Mouse (Mus musculus): ENCODE measurements around the gene Hamp.

Hamp gene

DNA sequence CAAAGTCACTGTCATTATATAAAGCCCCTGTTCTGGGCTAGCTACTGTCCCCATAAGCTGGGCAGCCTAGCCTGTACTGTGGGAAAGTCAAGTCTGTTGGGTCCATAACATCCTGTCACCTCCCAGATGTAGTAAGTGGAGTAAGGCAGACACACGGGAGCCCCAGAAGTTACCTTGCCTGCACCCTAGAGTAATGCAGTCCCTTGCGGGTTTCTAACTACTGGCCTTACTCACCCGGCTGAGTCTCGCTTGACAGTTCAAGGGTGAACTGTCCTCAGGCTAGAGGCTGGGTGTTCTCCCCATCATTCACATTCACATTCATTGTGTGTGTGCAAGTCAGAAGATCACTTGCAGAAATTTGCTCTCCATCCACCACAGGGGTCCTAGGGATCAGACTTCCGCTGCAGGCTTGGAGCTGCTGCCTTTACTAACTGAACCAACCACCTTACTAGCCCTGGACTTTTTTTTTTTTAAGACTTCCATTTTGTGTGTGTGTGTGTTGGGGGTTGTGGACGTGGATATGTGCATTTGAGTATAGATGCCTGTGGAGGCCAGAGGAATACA is 16.0 kb upstream of the Hamp start:
- H3K4me3 ChIP-seq (replicated peaks; ENCODE audit: low read length) = no peak overlapping the region
- H3K9me3 ChIP-seq (ENCODE audit: low read length) = no peaks in the 10 kb centered on the region
- TF ChIP-seq CTCF (conservative IDR thresholded peaks at IDR 0.05; ENCODE audit: low read length) (no peak), NANOG (IDR thresholded peaks at IDR 0.05; ENCODE audit: borderline replicate concordance, low read length) (no peak), POU5F1 (IDR thresholded peaks at IDR 0.05; ENCODE audit: borderline replicate concordance, low read length) (no peak)
- H3K27me3 ChIP-seq (ENCODE audit: insufficient read depth, low read length) = no peaks in the 10 kb centered on the region
- peaks cover 45% of the 10 kb centered on the region for H3K4me1 ChIP-seq (replicated peaks; ENCODE audit: low read depth, low read length)
- H3K36me3 ChIP-seq (ENCODE audit: insufficient read depth, low read length) = peaks cover 73% of the 10 kb centered on the region

DNA sequence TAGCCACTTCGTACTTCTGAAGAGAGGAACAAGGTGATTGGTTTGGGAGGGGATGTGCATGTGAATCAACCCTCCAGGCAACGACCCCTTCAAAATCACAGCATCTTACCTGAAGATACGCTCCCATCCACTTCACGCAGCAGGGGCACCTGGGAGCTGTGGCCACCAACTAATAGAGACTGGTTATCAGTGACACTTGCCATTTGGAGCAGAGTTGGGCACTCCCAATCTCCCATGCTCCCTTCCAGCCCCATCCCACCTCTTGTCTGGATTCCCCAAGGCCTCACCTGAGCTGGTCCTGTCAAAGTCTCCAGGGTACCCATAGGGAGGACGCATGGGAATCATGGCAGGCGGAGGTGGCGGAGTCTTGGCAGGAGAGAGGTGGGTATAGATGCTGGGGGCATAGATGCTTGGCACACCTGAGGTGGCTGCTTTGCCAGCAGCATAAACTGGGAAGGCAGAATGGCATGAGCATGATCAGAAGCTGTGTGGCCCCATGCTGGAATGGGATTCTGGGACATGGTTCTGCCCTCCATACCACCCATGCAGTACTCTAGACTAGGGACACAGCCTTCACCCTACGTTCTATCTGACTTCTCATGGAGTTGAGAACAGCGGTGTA is 15.1 kb upstream of the Hamp start:
- H3K27me3 ChIP-seq (ENCODE audit: insufficient read depth, low read length) = no peaks in the 10 kb centered on the region
- H3K4me1 ChIP-seq (replicated peaks; ENCODE audit: low read depth, low read length) = peaks cover 54% of the 10 kb centered on the region
- H3K9me3 ChIP-seq (ENCODE audit: low read length) = no peaks in the 10 kb centered on the region
- H3K36me3 ChIP-seq (ENCODE audit: insufficient read depth, low read length) = peaks cover 74% of the 10 kb centered on the region
- 0 out of 2 replicates have a peak overlapping the region, but pooled peaks have one; percentile 87 for H3K4me3 ChIP-seq (replicated peaks; ENCODE audit: low read length)
- TF ChIP-seq NANOG (IDR thresholded peaks at IDR 0.05; ENCODE audit: borderline replicate concordance, low read length) (no peak), CTCF (conservative IDR thresholded peaks at IDR 0.05; ENCODE audit: low read length) (no peak), POU5F1 (IDR thresholded peaks at IDR 0.05; ENCODE audit: borderline replicate concordance, low read length) (no peak)

DNA sequence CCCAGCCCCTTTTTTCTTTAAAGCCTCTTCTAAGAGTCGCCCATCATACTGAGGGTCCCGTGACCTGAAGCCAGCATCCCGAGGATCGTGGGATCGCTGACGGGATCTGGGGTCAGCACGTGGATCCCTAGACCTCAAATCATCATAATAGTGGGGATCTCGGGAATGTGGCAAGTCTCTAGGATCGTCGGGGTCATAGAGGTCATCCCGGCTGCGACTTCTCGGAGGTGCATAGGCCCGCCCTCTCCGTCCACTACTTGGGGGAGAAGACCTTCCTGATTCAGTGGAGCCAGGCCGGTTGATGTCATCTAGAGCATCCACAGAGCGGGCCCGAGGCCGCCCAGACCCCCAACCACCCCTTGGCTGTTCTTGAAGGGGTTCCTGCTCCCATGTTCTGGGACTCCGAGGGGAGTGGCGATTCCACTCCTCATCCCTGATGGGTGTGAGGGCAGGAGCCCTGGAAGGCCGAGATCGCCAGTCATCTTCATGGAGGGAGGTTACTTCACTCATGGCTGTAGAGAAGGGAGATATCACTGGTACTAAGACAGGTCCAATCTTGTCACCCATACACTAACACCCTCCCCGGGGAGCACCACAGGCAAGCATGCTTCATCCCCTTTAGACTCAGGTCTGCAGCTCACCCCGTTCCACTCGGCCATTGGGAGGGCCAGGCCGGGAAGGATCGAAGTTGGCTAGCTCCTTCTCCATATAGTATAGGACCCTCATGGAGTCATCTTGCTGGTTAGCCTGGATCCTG is 14.5 kb upstream of the Hamp start:
- Histone ChIP-seq H3K36me3 (ENCODE audit: insufficient read depth, low read length) (peaks cover 74% of the 10 kb centered on the region), H3K4me3 (replicated peaks; ENCODE audit: low read length) (peak overlapping the region; percentile 87), H3K27me3 (ENCODE audit: insufficient read depth, low read length) (no peaks in the 10 kb centered on the region), H3K4me1 (replicated peaks; ENCODE audit: low read depth, low read length) (peaks cover 54% of the 10 kb centered on the region), H3K9me3 (ENCODE audit: low read length) (no peaks in the 10 kb centered on the region)
- TF ChIP-seq POU5F1 (IDR thresholded peaks at IDR 0.05; ENCODE audit: borderline replicate concordance, low read length) = no peak
- no peak for TF ChIP-seq NANOG (IDR thresholded peaks at IDR 0.05; ENCODE audit: borderline replicate concordance, low read length)
- no peak for TF ChIP-seq CTCF (conservative IDR thresholded peaks at IDR 0.05; ENCODE audit: low read length)

DNA sequence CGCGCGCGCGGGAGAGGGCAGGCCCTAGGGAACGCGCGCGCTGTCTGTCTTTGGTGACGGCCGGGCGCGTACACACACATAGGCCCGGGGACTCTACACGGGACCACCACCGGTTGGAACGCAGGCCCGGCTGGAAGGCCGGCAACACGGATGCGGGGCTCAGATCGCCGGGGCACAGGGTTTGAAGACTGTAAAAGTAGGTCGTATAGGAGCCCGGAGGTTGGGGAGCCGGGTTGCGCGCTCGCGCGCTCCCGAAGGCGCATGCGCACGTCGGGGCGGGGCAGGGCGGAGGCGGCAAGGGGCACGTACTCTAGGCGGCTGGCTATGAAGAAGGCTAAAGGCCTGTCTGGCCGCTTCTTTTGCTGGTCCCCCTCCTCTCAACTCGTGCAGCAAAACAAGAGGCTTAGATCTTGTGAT is 13.5 kb upstream of the Hamp start:
- TF ChIP-seq POU5F1 (IDR thresholded peaks at IDR 0.05; ENCODE audit: borderline replicate concordance, low read length) (no peak), CTCF (conservative IDR thresholded peaks at IDR 0.05; ENCODE audit: low read length) (no peak), NANOG (IDR thresholded peaks at IDR 0.05; ENCODE audit: borderline replicate concordance, low read length) (no peak)
- no peaks in the 10 kb centered on the region for H3K9me3 ChIP-seq (ENCODE audit: low read length)
- H3K36me3 ChIP-seq (ENCODE audit: insufficient read depth, low read length) = peaks cover 74% of the 10 kb centered on the region
- H3K27me3 ChIP-seq (ENCODE audit: insufficient read depth, low read length) = no peaks in the 10 kb centered on the region
- peak overlapping the region; percentile 87 for H3K4me3 ChIP-seq (replicated peaks; ENCODE audit: low read length)
- peaks cover 59% of the 10 kb centered on the region for H3K4me1 ChIP-seq (replicated peaks; ENCODE audit: low read depth, low read length)

DNA sequence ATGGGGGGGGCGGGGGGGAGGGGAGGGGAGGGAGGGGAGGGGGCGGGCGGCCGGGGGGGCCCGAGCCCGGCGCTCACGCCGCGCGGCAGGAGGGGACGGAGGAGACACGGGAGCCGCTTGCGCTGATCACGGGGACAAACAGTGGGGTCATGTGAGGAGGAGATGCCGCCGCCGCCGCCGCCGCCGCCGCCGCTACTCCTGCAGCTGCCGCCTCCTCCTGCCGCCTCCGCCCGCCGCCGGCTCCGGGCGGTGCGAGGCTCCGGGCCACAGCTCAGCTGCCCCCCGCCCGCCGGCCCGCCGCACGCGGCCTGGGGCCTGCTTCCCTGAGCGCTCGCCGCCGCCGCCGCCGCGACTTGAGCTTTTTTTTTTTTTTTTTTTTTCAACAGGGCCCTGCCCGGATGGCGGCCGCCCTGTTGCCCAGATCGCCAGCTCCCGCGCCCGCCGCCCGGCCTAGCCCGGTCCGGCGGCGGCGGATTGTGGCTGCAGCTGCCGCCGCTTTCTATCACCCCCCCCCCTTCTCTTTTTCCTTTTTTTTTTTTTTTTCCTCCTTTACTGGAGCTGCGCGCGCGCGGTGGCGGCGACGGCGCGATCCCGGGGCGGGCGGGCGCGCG is 13.0 kb upstream of the Hamp start, which contains the start of gene Usf2:
TSS of gene Usf2 (minus strand) at position 48 of the 611 bp plus-strand sequence.
- H3K9me3 ChIP-seq (ENCODE audit: low read length) = no peaks in the 10 kb centered on the region

DNA sequence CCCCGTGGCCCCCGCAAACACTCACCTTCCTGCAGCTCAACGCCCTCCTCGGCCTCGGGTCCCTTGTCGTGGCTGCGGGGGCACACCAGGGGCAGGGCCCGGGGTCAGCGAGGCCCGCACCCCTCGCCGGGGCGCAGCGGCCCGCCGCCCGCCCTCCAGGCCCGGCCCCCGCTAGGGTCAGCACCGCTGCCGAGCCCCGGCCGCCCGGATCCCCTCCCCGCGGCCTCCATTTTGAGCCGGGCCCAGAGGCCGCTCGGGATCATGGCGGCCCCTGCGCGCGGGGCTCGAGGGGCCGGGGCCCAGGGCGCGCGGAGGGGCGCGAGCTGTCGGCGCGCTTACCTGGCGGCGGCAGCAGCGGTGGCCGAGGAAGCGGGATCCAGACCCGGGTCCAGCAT is 12.5 kb upstream of the Hamp start:
- Histone ChIP-seq H3K36me3 (ENCODE audit: insufficient read depth, low read length) (peaks cover 74% of the 10 kb centered on the region), H3K4me1 (replicated peaks; ENCODE audit: low read depth, low read length) (peaks cover 69% of the 10 kb centered on the region), H3K4me3 (replicated peaks; ENCODE audit: low read length) (peak overlapping the region; percentile 87), H3K9me3 (ENCODE audit: low read length) (no peaks in the 10 kb centered on the region), H3K27me3 (ENCODE audit: insufficient read depth, low read length) (no peaks in the 10 kb centered on the region)
- no peak for TF ChIP-seq CTCF (conservative IDR thresholded peaks at IDR 0.05; ENCODE audit: low read length)
- no peak for TF ChIP-seq NANOG (IDR thresholded peaks at IDR 0.05; ENCODE audit: borderline replicate concordance, low read length)
- TF ChIP-seq POU5F1 (IDR thresholded peaks at IDR 0.05; ENCODE audit: borderline replicate concordance, low read length) = no peak

More for the DNA sequence above, 13.0 kb upstream of the Hamp start, which contains the start of gene Usf2:
- Histone ChIP-seq H3K27me3 (ENCODE audit: insufficient read depth, low read length) (no peaks in the 10 kb centered on the region), H3K4me1 (replicated peaks; ENCODE audit: low read depth, low read length) (peaks cover 64% of the 10 kb centered on the region), H3K4me3 (replicated peaks; ENCODE audit: low read length) (peak within 1 kb of the TSS; percentile 87), H3K36me3 (ENCODE audit: insufficient read depth, low read length) (peaks cover 74% of the 10 kb centered on the region)
- TF ChIP-seq POU5F1 (IDR thresholded peaks at IDR 0.05; ENCODE audit: borderline replicate concordance, low read length) (no peak), NANOG (IDR thresholded peaks at IDR 0.05; ENCODE audit: borderline replicate concordance, low read length) (no peak), CTCF (conservative IDR thresholded peaks at IDR 0.05; ENCODE audit: low read length) (no peak)

DNA sequence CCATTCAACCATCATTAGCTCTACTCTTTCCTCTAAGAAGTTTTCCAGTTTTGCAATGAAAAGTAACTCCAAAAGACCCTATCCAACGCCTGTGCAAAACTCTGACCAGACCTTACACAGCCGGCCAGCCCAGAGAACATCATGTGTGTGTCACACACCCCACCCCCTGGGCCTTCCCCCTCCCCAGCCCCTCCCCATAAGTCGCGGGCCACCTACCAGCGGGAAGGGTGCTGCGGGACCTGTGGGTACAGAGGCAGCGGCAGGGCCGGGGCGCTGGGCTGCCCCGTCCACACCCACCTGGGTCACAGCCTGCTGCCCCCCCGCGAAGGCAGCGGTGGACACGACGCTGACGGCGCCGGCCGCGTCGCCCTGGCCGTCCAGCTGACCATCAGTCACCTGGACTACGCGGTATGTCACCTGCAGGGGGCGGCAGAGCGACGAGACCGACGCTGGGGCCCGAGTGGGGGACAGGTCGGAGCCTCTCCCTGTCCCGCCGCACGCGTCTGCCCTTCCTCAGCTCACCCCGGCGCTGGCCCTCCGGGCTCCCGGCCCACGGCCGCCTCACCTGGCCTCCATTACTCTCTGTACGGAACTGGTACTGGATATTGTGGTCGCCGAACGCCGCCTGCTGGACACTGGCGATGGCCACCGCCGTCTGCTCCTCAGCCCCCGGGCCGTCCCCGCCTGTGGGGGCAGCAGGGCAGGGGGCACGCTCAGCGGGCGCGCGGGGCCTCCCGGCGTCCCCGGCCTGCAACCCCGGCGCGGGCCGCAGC is 11.9 kb upstream of the Hamp start:
- peak overlapping the region; percentile 87 for H3K4me3 ChIP-seq (replicated peaks; ENCODE audit: low read length)
- TF ChIP-seq NANOG (IDR thresholded peaks at IDR 0.05; ENCODE audit: borderline replicate concordance, low read length) (no peak), CTCF (conservative IDR thresholded peaks at IDR 0.05; ENCODE audit: low read length) (no peak)

More for the DNA sequence above, 11.9 kb upstream of the Hamp start:
- no peaks in the 10 kb centered on the region for H3K9me3 ChIP-seq (ENCODE audit: low read length)
- peaks cover 74% of the 10 kb centered on the region for H3K36me3 ChIP-seq (ENCODE audit: insufficient read depth, low read length)
- H3K27me3 ChIP-seq (ENCODE audit: insufficient read depth, low read length) = no peaks in the 10 kb centered on the region
- H3K4me1 ChIP-seq (replicated peaks; ENCODE audit: low read depth, low read length) = peaks cover 72% of the 10 kb centered on the region
